Mouse (Mus musculus): ENCODE data around the gene Ufd1.

GRCm38 (mm10) chr16:18829102-18829501 lies 17.5 kb downstream of the Ufd1 start:
- TF ChIP-seq CTCF (IDR thresholded peaks at IDR 0.05; ENCODE audit: control insufficient read depth, insufficient read depth, insufficient read length): no peak
- TF ChIP-seq MYOD1 (IDR thresholded peaks at IDR 0.05; ENCODE audit: control insufficient read depth, insufficient read length, low read depth): no peak
- TF ChIP-seq MYOG (IDR thresholded peaks at IDR 0.05; ENCODE audit: control insufficient read depth, extremely low read depth, insufficient read length): no peak
- no peak for TF ChIP-seq CEBPB (IDR thresholded peaks at IDR 0.05; ENCODE audit: low read depth)
- TF ChIP-seq USF1 (IDR thresholded peaks at IDR 0.05; ENCODE audit: low read depth): no peak
